Mouse (Mus musculus) kidney, embryonic 15.5 days (tissue): ENCODE data around the gene Cab39l. TPM values are rescaled to one million over a fixed set of nuclear protein-coding genes. Genes with fewer than 3 reads are reported as not detected.
"Not testable (repeated sequence)": the region's sequence is repeated elsewhere in the genome, so short reads cannot be mapped to it uniquely, and the experiment has no call there.

ENCODE experiments used
- ATAC-seq: fragments of 200-750 bp; cut with Nextera tagmentation; replicated peaks from 2 replicates; pipeline ENCODE4 v1.8.0; 2017; ENCODE audit warnings: moderate TSS enrichment; ENCODE audit not compliant: low FRiP score
- H3K27ac ChIP-seq: fragments of 300-500 bp; sonication (generic); 2 replicates; pipeline ENCODE4 v1.5.1; 2015; ENCODE audit warnings: mild to moderate bottlenecking, inconsistent platforms
- H3K27me3 ChIP-seq: fragments of 300-500 bp; sonication (generic); 2 replicates; pipeline ENCODE4 v1.6.1; 2015; ENCODE audit warnings: inconsistent platforms
- H3K36me3 ChIP-seq: fragments of 300-500 bp; sonication (generic); 2 replicates; pipeline ENCODE4 v1.6.1; 2015; ENCODE audit warnings: inconsistent platforms
- H3K4me1 ChIP-seq: fragments of 300-500 bp; sonication (generic); 2 replicates; pipeline ENCODE4 v1.6.1; 2015; ENCODE audit warnings: inconsistent platforms
- H3K4me2 ChIP-seq: fragments of 300-500 bp; sonication (generic); 2 replicates; pipeline ENCODE4 v1.6.1; 2015; ENCODE audit warnings: moderate library complexity, mild to moderate bottlenecking, inconsistent platforms
- H3K4me3 ChIP-seq: fragments of 300-500 bp; sonication (generic); replicated peaks from 2 replicates; pipeline ENCODE4 v1.5.1; 2015; ENCODE audit warnings: mild to moderate bottlenecking, inconsistent platforms
- H3K9ac ChIP-seq: fragments of 300-500 bp; sonication (generic); 2 replicates; pipeline ENCODE4 v1.6.1; 2015; ENCODE audit warnings: mild to moderate bottlenecking, inconsistent platforms
- H3K9me3 ChIP-seq: fragments of 300-500 bp; sonication (generic); replicated peaks from 2 replicates; pipeline ENCODE4 v1.6.1; 2016; ENCODE audit warnings: inconsistent platforms
- WGBS: fragments of 180-500 bp; shearing (Covaris S2); methylation state at CpG from one replicate; pipeline ENCODE4 v1.1.7; 2015; ENCODE audit warnings: mixed read lengths; 5-methylcytosine and 5-hydroxymethylcytosine counted together
- polyA plus RNA-seq: library from polyadenylated mRNA; unstranded; fragments of >200 nt; fragmentation: Nextera tagmentation; extraction: Ambion mirVana; gene quantifications from 2 replicates; pipeline ENCODE4 v1.2.1, GENCODE M21; 2015

Cab39l gene
- polyA plus RNA-seq = 41.1 and 42.3 TPM in 2 replicates

- Histone ChIP-seq H3K4me3 (peak within 1 kb of the TSS; percentile 85), H3K27ac (peak within 1 kb of the TSS; percentile 91), H3K4me2 (peak within 1 kb of the TSS; percentile 75), H3K27me3 (no peaks in the 10 kb centered on the region), H3K4me1 (peaks cover 9% of the 10 kb centered on the region), H3K9ac (peak within 1 kb of the TSS; percentile 76), H3K36me3 (0 out of 2 replicates have a peak, but pooled peaks cover 4% of the 10 kb centered on the region), H3K9me3 (no peaks in the 10 kb centered on the region)
- WGBS = under 1% methylated on average over 66 of the region's 66 CpGs
- ATAC-seq = peak; percentile 100
Measured at GRCm38 (mm10) chr14:59440558-59441471, at the start of gene Cab39l, which contains the start of gene Setdb2. Cab39l (plus strand) TSS chr14:59440972. Setdb2 (minus strand) TSS chr14:59440884.

GRCm38 (mm10) chr14:59395281-59395680 is 45.5 kb upstream of the Cab39l start, which contains the start of gene Phf11c:
Phf11c (minus strand) TSS chr14:59395381.
- no peak within 1 kb of the TSS for H3K4me3 ChIP-seq
- H3K9me3 ChIP-seq = no peaks in the 10 kb centered on the region
- no peaks in the 10 kb centered on the region for H3K36me3 ChIP-seq
- 92% methylated on average over 3 of the region's 3 CpGs for WGBS
- no peak within 1 kb of the TSS for H3K4me2 ChIP-seq
- no peak for ATAC-seq
- H3K4me1 ChIP-seq = no peaks in the 10 kb centered on the region
- H3K27ac ChIP-seq = no peak within 1 kb of the TSS
- H3K9ac ChIP-seq = no peak within 1 kb of the TSS
- H3K27me3 ChIP-seq = no peaks in the 10 kb centered on the region

GRCm38 (mm10) chr14:59396999-59397398 is 43.8 kb upstream of the Cab39l start:
- H3K27me3 ChIP-seq = no peaks in the 10 kb centered on the region
- H3K36me3 ChIP-seq = peaks cover 8% of the 10 kb centered on the region
- ATAC-seq = no peak
- H3K9me3 ChIP-seq = no peaks in the 10 kb centered on the region
- no peak overlapping the region for H3K27ac ChIP-seq
- H3K4me1 ChIP-seq = no peaks in the 10 kb centered on the region
- no peak overlapping the region for H3K4me3 ChIP-seq
- H3K4me2 ChIP-seq = no peak overlapping the region
- WGBS = 71% methylated on average over 2 of the region's 2 CpGs
- H3K9ac ChIP-seq = no peak overlapping the region

- WGBS = 99% methylated on average over 2 of the region's 2 CpGs
- H3K9ac ChIP-seq, ATAC-seq, H3K4me3 ChIP-seq, H3K9me3 ChIP-seq, H3K27ac ChIP-seq, H3K4me2 ChIP-seq, H3K4me1 ChIP-seq, H3K27me3 ChIP-seq: not testable (repeated sequence)
- H3K36me3 ChIP-seq = peaks cover 39% of the 10 kb centered on the region
Measured at GRCm38 (mm10) chr14:59414979-59415378, 25.8 kb upstream of the Cab39l start.

GRCm38 (mm10) chr14:59418171-59418570 is 22.6 kb upstream of the Cab39l start:
- Histone ChIP-seq H3K9me3 (no peaks in the 10 kb centered on the region), H3K36me3 (peaks cover 32% of the 10 kb centered on the region; the same call in 1 of the 2 replicates), H3K4me3 (no peak overlapping the region), H3K4me1 (no peaks in the 10 kb centered on the region), H3K4me2 (no peak overlapping the region), H3K27ac (no peak overlapping the region), H3K9ac (no peak overlapping the region), H3K27me3 (no peaks in the 10 kb centered on the region)
- ATAC-seq = no peak
- WGBS = 91% methylated on average over 4 of the region's 4 CpGs

- no peaks in the 10 kb centered on the region for H3K4me1 ChIP-seq
- H3K9me3 ChIP-seq = no peaks in the 10 kb centered on the region
- H3K36me3 ChIP-seq = peaks cover 3% of the 10 kb centered on the region; the same call in 1 of the 2 replicates
- no peak overlapping the region for H3K9ac ChIP-seq
- no peak overlapping the region for H3K27ac ChIP-seq
- WGBS = 56% methylated on average over 11 of the region's 11 CpGs
- H3K4me3 ChIP-seq = no peak overlapping the region
- H3K27me3 ChIP-seq = no peaks in the 10 kb centered on the region
- no peak overlapping the region for H3K4me2 ChIP-seq
- no peak for ATAC-seq
Measured at GRCm38 (mm10) chr14:59422912-59423663, 17.7 kb upstream of the Cab39l start.

GRCm38 (mm10) chr14:59430556-59430955 is 10.2 kb upstream of the Cab39l start:
- Histone ChIP-seq H3K4me2 (no peak overlapping the region), H3K4me3 (no peak overlapping the region), H3K4me1 (no peaks in the 10 kb centered on the region), H3K36me3 (0 out of 2 replicates have a peak, but pooled peaks cover 3% of the 10 kb centered on the region), H3K27me3 (no peaks in the 10 kb centered on the region), H3K9ac (no peak overlapping the region), H3K9me3 (no peaks in the 10 kb centered on the region), H3K27ac (no peak overlapping the region)
- 80% methylated on average over 1 of the region's 1 CpGs for WGBS
- ATAC-seq = no peak

- Histone ChIP-seq H3K27me3 (no peaks in the 10 kb centered on the region), H3K4me2 (no peak overlapping the region), H3K27ac (no peak overlapping the region), H3K36me3 (0 out of 2 replicates have a peak, but pooled peaks cover 5% of the 10 kb centered on the region), H3K9me3 (no peaks in the 10 kb centered on the region), H3K4me1 (no peaks in the 10 kb centered on the region), H3K4me3 (no peak overlapping the region), H3K9ac (no peak overlapping the region)
- 56% methylated on average over 2 of the region's 2 CpGs for WGBS
- no peak for ATAC-seq
Measured at GRCm38 (mm10) chr14:59433902-59434301, 6.9 kb upstream of the Cab39l start.

GRCm38 (mm10) chr14:59435206-59435605 is 5.6 kb upstream of the Cab39l start:
- Histone ChIP-seq H3K4me2 (no peak overlapping the region), H3K36me3 (0 out of 2 replicates have a peak, but pooled peaks cover 4% of the 10 kb centered on the region), H3K27me3 (no peaks in the 10 kb centered on the region), H3K4me3 (no peak overlapping the region), H3K27ac (no peak overlapping the region), H3K9ac (no peak overlapping the region), H3K4me1 (peaks cover 9% of the 10 kb centered on the region), H3K9me3 (no peaks in the 10 kb centered on the region)
- no peak for ATAC-seq

- ATAC-seq = no peak
Measured at GRCm38 (mm10) chr14:59437398-59437797, 3.4 kb upstream of the Cab39l start.

GRCm38 (mm10) chr14:59438505-59438904 is 2.3 kb upstream of the Cab39l start:
- Histone ChIP-seq H3K27ac (no peak overlapping the region), H3K27me3 (no peaks in the 10 kb centered on the region), H3K36me3 (0 out of 2 replicates have a peak, but pooled peaks cover 4% of the 10 kb centered on the region), H3K9ac (no peak overlapping the region), H3K4me1 (peaks cover 9% of the 10 kb centered on the region), H3K4me2 (no peak overlapping the region), H3K4me3 (no peak overlapping the region), H3K9me3 (no peaks in the 10 kb centered on the region)
- 90% methylated on average over 2 of the region's 2 CpGs for WGBS
- ATAC-seq = no peak

More at GRCm38 (mm10) chr14:59437398-59437797, 3.4 kb upstream of the Cab39l start:
- H3K4me2 ChIP-seq = no peak overlapping the region
- H3K36me3 ChIP-seq = 0 out of 2 replicates have a peak, but pooled peaks cover 4% of the 10 kb centered on the region
- H3K4me1 ChIP-seq = peaks cover 9% of the 10 kb centered on the region
- no peak overlapping the region for H3K9ac ChIP-seq
- WGBS = 83% methylated on average over 3 of the region's 3 CpGs
- H3K9me3 ChIP-seq = no peaks in the 10 kb centered on the region
- no peak overlapping the region for H3K27ac ChIP-seq
- H3K4me3 ChIP-seq = no peak overlapping the region
- no peaks in the 10 kb centered on the region for H3K27me3 ChIP-seq

GRCm38 (mm10) chr14:59440039-59440438 is 733 bp upstream of the Cab39l start:
- H3K27ac ChIP-seq = no peak overlapping the region
- peak overlapping the region; percentile 76 for H3K9ac ChIP-seq
- 15% methylated on average over 7 of the region's 7 CpGs for WGBS
- peak overlapping the region; percentile 85 for H3K4me3 ChIP-seq
- no peak for ATAC-seq
- H3K27me3 ChIP-seq = no peaks in the 10 kb centered on the region
- H3K36me3 ChIP-seq = 0 out of 2 replicates have a peak, but pooled peaks cover 4% of the 10 kb centered on the region
- H3K4me2 ChIP-seq = peak overlapping the region; percentile 75
- peaks cover 9% of the 10 kb centered on the region for H3K4me1 ChIP-seq
- no peaks in the 10 kb centered on the region for H3K9me3 ChIP-seq
